1 mouse cellular context compared by ENCODE assay signal in the genomic region with DNA sequence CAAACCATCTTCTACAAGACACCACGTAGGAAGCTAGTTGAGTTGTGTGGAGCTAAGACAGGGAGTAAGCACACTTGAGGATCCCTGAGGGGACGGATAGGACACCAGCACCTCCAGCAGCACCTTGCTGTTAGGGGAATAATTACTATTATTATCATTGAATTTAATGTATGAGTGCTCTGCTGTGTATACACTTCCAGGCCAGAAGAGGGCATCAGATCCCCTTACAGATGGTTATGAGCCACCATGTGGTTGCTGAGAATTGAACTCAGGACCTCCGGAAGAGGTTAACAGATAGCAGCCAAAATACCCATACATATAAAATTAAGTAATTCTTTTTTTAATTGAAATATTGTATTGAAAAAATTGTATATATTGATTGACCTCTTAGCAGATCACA.
TF ChIP-seq lines count a peak whose summit lies in the region.

No protein-coding gene starts in this region.

TF ChIP-seq in MEL, 35 proteins besides CTCF, POLR2A, EP300 and RAD21 (continued from another document):
- TF ChIP-seq SMC3 (IDR thresholded peaks at IDR 0.05; ENCODE audit: low read depth, low read length) (peak; percentile 30; the same call in 1 of the 2 replicates), NRF1 (IDR thresholded peaks at IDR 0.05; ENCODE audit: insufficient read depth, low read depth, low read length, poor library complexity, severe bottlenecking) (no peak)
